In the genomic region with DNA sequence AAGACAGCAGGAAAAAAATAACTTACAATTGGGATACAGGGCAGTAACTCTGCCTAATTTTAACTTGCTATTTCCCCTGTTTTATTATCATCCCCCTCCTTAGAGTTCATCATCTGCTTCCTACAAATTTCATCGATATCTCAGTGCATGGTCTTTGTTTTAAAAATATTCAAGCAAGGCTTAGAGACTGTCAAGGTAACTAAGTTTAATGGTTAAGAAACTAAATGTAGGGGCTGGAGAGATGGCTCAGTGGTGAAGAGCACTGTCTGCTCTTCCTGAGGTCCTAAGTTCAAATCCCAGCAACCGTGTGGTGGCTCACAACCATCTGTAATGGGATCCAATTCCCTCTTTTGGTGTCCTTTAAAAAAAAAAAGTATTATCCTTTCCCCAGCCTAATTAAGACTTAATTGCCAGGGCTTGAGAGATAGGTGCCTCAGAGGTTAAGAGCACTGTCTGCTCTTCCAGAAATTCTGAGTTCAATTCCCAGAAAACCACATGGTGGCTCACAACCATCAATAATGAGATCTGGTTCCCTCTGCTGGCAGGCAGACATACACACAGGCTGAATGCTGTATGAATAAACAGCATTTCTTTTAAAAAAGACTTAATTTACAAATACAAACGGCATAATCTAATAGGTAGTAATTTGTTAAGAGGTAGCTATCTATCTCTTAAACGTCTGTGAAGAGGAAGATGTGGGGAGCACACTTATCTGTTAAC, we compare ENCODE assay signal across 9 mouse cellular contexts. TPM values are rescaled to one million over a fixed set of nuclear protein-coding genes. Genes with fewer than 3 reads are reported as not detected.
A peak's percentile ranks its signal among the peaks of the same experiment; 100 is the strongest.
DNase-seq lines count a peak whose midpoint lies in the region; ATAC-seq and TF ChIP-seq lines count a peak whose summit lies in the region.
"Had no signal": no experiment of that assay in that cellular context is flagged by ENCODE, and none has a peak within 500 bp of the region (broad histone marks: within the 10 kb centered on the region; RNA-seq: fewer than 3 reads in every experiment).

No protein-coding gene starts in this region.

- no peak overlapping the region for H3K9ac ChIP-seq in intestine, postnatal 0 days (ENCODE audit: low read depth, low read length)
- H3K9ac ChIP-seq in intestine, embryonic 16.5 days (ENCODE audit: low read depth, low read length), result no peak overlapping the region

- no peaks in the 10 kb centered on the region for H3K9me3 ChIP-seq in intestine, postnatal 0 days (ENCODE audit: control insufficient read depth)
- no peaks in the 10 kb centered on the region for H3K9me3 ChIP-seq in intestine, embryonic 16.5 days (ENCODE audit: control insufficient read depth, low read length)
- H3K9me3 ChIP-seq in limb, embryonic 10.5 days (replicated peaks), result no peaks in the 10 kb centered on the region

- H3K27me3 ChIP-seq in intestine, postnatal 0 days (replicated peaks; ENCODE audit: control insufficient read depth, insufficient read depth, low read length), result no peaks in the 10 kb centered on the region
- H3K27me3 ChIP-seq in intestine, embryonic 16.5 days (replicated peaks; ENCODE audit: control insufficient read depth, insufficient read depth, low read length), result no peaks in the 10 kb centered on the region
- H3K27me3 ChIP-seq in limb, embryonic 10.5 days (ENCODE audit: low read depth, poor library complexity, severe bottlenecking), result no peaks in the 10 kb centered on the region

- TF ChIP-seq POLR2A in brain, embryonic 14.5 days (IDR thresholded peaks at IDR 0.05; ENCODE audit: borderline replicate concordance, extremely low read depth, insufficient read depth, insufficient read length, poor library complexity, severe bottlenecking), result no peak

- H3K27ac ChIP-seq in intestine, postnatal 0 days (ENCODE audit: low read depth, low read length), result no peak overlapping the region
- H3K27ac ChIP-seq in intestine, embryonic 16.5 days (ENCODE audit: low read length), result no peak overlapping the region
- no peak overlapping the region for H3K27ac ChIP-seq in limb, embryonic 10.5 days

- H3K4me3 ChIP-seq in intestine, postnatal 0 days (ENCODE audit: low read depth, low read length), result no peak overlapping the region
- no peak overlapping the region for H3K4me3 ChIP-seq in intestine, embryonic 16.5 days (ENCODE audit: low read length)
- no peak overlapping the region for H3K4me3 ChIP-seq in limb, embryonic 10.5 days

- TF ChIP-seq CTCF in intestine, postnatal 0 days (IDR thresholded peaks at IDR 0.05; ENCODE audit: low read depth), result peak; percentile 74
- TF ChIP-seq CTCF in brain, embryonic 14.5 days (IDR thresholded peaks at IDR 0.05; ENCODE audit: borderline replicate concordance, extremely low read depth, insufficient read depth, insufficient read length), result peak; percentile 56; the same call in 1 of the 2 replicates

- H3K36me3 ChIP-seq in intestine, postnatal 0 days (ENCODE audit: control insufficient read depth, insufficient read depth), result no peaks in the 10 kb centered on the region
- no peaks in the 10 kb centered on the region for H3K36me3 ChIP-seq in intestine, embryonic 16.5 days (ENCODE audit: control insufficient read depth, insufficient read depth, low read length)
- H3K36me3 ChIP-seq in limb, embryonic 10.5 days, result no peaks in the 10 kb centered on the region

- no peak for ATAC-seq in intestine, postnatal 0 days
- no peak for ATAC-seq in intestine, embryonic 16.5 days
- ATAC-seq in megakaryocyte progenitor cell, adult 5-6 weeks (replicated peaks; ENCODE audit: poor library complexity), result no peak

- no peak overlapping the region for H3K4me2 ChIP-seq in intestine, postnatal 0 days (replicated peaks; ENCODE audit: low read depth)
- no peak overlapping the region for H3K4me2 ChIP-seq in intestine, embryonic 16.5 days (ENCODE audit: low read depth, low read length)

- WGBS in intestine, postnatal 0 days, result 62% methylated on average over 4 of the region's 4 CpGs
- WGBS in intestine, embryonic 16.5 days, result 61% methylated on average over 4 of the region's 4 CpGs
- WGBS in limb, embryonic 10.5 days, result 72% methylated on average over 4 of the region's 4 CpGs

- peak; percentile 29 for DNase-seq in thymus, postnatal 4 days
- no peak for DNase-seq in thymus, postnatal 36 days
- peak; percentile 49 for DNase-seq in brain, embryonic 14.5 days (ENCODE audit: low read depth)
- DNase-seq in urinary bladder, postnatal 4 days (ENCODE audit: low spot score in 2 of 2), result no peak
- no peak for DNase-seq in limb, embryonic 10.5 days (ENCODE audit: low spot score)

- H3K4me1 ChIP-seq in intestine, postnatal 0 days (replicated peaks; ENCODE audit: control insufficient read depth, insufficient read depth, low read length), result no peaks in the 10 kb centered on the region
- H3K4me1 ChIP-seq in intestine, embryonic 16.5 days (ENCODE audit: control insufficient read depth, insufficient read depth, low read length), result no peaks in the 10 kb centered on the region
- no peaks in the 10 kb centered on the region for H3K4me1 ChIP-seq in limb, embryonic 10.5 days

RNA-seq across cellular contexts. Expression of a gene that starts 4.5 kb away (rescaled TPM):
- not detected in 2 replicates for polyA plus RNA-seq in intestine, postnatal 0 days (2015; fragmentation: Nextera tagmentation; extraction: Ambion mirVana)
- not detected in 2 replicates for polyA plus RNA-seq in intestine, embryonic 16.5 days (2015; fragmentation: Nextera tagmentation; extraction: Ambion mirVana)
- polyA plus RNA-seq in brain, embryonic 14.5 days (2012; rRNA removed), result 0.13 TPM in 1 of 2 replicates, not detected in the other
- total RNA-seq in megakaryocyte progenitor cell, adult 5-6 weeks (2015), result not detected in 2 replicates
- not detected in 2 replicates for total RNA-seq in megakaryocyte progenitor cell, adult 5-6 weeks (2017)
- polyA plus RNA-seq in limb, embryonic 10.5 days (2016; fragmentation: Nextera tagmentation; extraction: Ambion mirVana), result not detected in 2 replicates
- polyA plus RNA-seq: limb, embryonic 14.5 days had no signal

RNA-seq across cellular contexts. Expression of a gene that starts 4.6 kb away (rescaled TPM):
- 35.4 and 36.7 TPM in 2 replicates for polyA plus RNA-seq in intestine, postnatal 0 days (2015; fragmentation: Nextera tagmentation; extraction: Ambion mirVana)
- 56.4 and 60.6 TPM in 2 replicates for polyA plus RNA-seq in intestine, embryonic 16.5 days (2015; fragmentation: Nextera tagmentation; extraction: Ambion mirVana)
- polyA plus RNA-seq in brain, embryonic 14.5 days (2012; rRNA removed), result 59.7 and 63.2 TPM in 2 replicates
- total RNA-seq in megakaryocyte progenitor cell, adult 5-6 weeks (2015), result 63.6 and 99.3 TPM in 2 replicates
- 92.4 and 99.5 TPM in 2 replicates for total RNA-seq in megakaryocyte progenitor cell, adult 5-6 weeks (2017)
- polyA plus RNA-seq in limb, embryonic 10.5 days (2016; fragmentation: Nextera tagmentation; extraction: Ambion mirVana), result 63.3 and 77.2 TPM in 2 replicates

RNA-seq across cellular contexts. Expression of a gene that starts 17.7 kb away (rescaled TPM):
- 30.5 and 31.0 TPM in 2 replicates for polyA plus RNA-seq in intestine, postnatal 0 days (2015; fragmentation: Nextera tagmentation; extraction: Ambion mirVana)
- 52.6 and 60.4 TPM in 2 replicates for polyA plus RNA-seq in intestine, embryonic 16.5 days (2015; fragmentation: Nextera tagmentation; extraction: Ambion mirVana)
- polyA plus RNA-seq in brain, embryonic 14.5 days (2012; rRNA removed), result 103 and 110 TPM in 2 replicates
- 20.6 and 27.4 TPM in 2 replicates for total RNA-seq in megakaryocyte progenitor cell, adult 5-6 weeks (2015)
- total RNA-seq in megakaryocyte progenitor cell, adult 5-6 weeks (2017), result 39.5 and 41.8 TPM in 2 replicates
- 91.9 and 96.1 TPM in 2 replicates for polyA plus RNA-seq in limb, embryonic 10.5 days (2016; fragmentation: Nextera tagmentation; extraction: Ambion mirVana)

RNA-seq across cellular contexts. Expression of a gene that starts 58.1 kb away (rescaled TPM):
- polyA plus RNA-seq in intestine, postnatal 0 days (2015; fragmentation: Nextera tagmentation; extraction: Ambion mirVana), result not detected in 2 replicates
- polyA plus RNA-seq in intestine, embryonic 16.5 days (2015; fragmentation: Nextera tagmentation; extraction: Ambion mirVana), result not detected in 2 replicates
- polyA plus RNA-seq in brain, embryonic 14.5 days (2012; rRNA removed), result not detected in 2 replicates
- not detected in 2 replicates for total RNA-seq in megakaryocyte progenitor cell, adult 5-6 weeks (2015)
- not detected in 2 replicates for total RNA-seq in megakaryocyte progenitor cell, adult 5-6 weeks (2017)
- not detected in 2 replicates for polyA plus RNA-seq in limb, embryonic 10.5 days (2016; fragmentation: Nextera tagmentation; extraction: Ambion mirVana)
- polyA plus RNA-seq: limb, embryonic 14.5 days had no signal

Comparison
In these comparisons a context has a peak if more than half of its experiments do, and no peak if none do; other contexts are left out.
1. DNase-seq: peak in thymus, postnatal 4 days (single experiment) and brain, embryonic 14.5 days (single experiment); none in thymus, postnatal 36 days (0 of 2), urinary bladder, postnatal 4 days (0 of 2) and limb, embryonic 10.5 days (single experiment).